Mouse (Mus musculus) Patski (cell line): ENCODE measurements around the gene Gal3st2c. TPM values are rescaled to one million over a fixed set of nuclear protein-coding genes. Genes with fewer than 3 reads are reported as not detected.
"Not testable (repeated sequence)": the region's sequence is repeated elsewhere in the genome, so short reads cannot be mapped to it uniquely, and the experiment has no call there.

Source experiments
- ATAC-seq: fragments of 100-300 bp; one replicate; pipeline ENCODE4 v1.8.0; 2021
- CTCF ChIA-PET: fragments of 350-600 bp; sonication (Branson Sonifier 250); formaldehyde crosslinking; loops from one replicate; lab custom pipeline; 2022; ENCODE audit warnings: inconsistent platforms; lab: Charles Lee
- POLR2A ChIA-PET: fragments of 350-600 bp; sonication (Branson Sonifier 250); formaldehyde crosslinking; loops from one replicate; lab custom pipeline; 2022; ENCODE audit warnings: antibody characterized with exemption, inconsistent platforms; lab: Charles Lee
- DNase-seq: peaks from one replicate; pipeline ENCODE4 v3.0.0-alpha.2; 2011; ENCODE audit warnings: low read depth, low spot score
- H3K27me3 ChIP-seq: fragments of 371-371 bp; one replicate; pipeline ENCODE4 v1.5.1; 2021
- CTCF ChIP-seq: fragments of 100-300 bp; IDR thresholded peaks from one replicate; pipeline ENCODE4 v1.5.1; 2021
- in situ Hi-C: fragments of 300-500 bp; cut with MboI; formaldehyde crosslinking; loops from 3 replicates; pipeline ENCODE4 v1.11.1; 2018; ENCODE audit warnings: low pct_unique_long_range_greater_than_20kb, mixed read lengths
- polyA plus RNA-seq: library from polyadenylated mRNA; unstranded; gene quantifications from one replicate; pipeline ENCODE4 v1.2.3, GENCODE M21; 2021

The Gal3st2c gene
- 0.06 TPM for polyA plus RNA-seq

DNA sequence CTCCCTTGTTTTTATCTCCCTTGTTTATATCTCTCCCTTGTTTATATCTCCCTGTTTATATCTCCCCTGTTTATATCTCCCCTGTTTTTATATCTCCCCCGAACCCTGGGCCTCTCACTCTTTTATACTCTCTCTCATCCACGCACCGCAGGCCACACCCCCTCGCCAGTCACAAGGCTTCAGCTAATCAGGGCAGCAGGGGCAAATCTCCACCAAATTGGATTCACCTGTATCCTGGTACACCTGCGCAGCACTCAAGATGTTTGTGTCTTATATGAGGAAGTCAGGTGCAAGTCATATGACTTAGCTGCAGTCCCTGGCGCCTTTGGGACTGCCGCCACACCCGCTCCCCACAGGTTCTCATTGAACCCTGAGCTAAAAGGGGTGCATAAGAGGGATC, at the start of gene Gal3st2c:
Gene Gal3st2c, plus strand, starts transcription at position 301 of the 400 bp plus-strand sequence.
- H3K27me3 ChIP-seq, ATAC-seq, DNase-seq, POLR2A ChIA-PET, CTCF ChIA-PET, in situ Hi-C loops: not testable (repeated sequence)

DNA sequence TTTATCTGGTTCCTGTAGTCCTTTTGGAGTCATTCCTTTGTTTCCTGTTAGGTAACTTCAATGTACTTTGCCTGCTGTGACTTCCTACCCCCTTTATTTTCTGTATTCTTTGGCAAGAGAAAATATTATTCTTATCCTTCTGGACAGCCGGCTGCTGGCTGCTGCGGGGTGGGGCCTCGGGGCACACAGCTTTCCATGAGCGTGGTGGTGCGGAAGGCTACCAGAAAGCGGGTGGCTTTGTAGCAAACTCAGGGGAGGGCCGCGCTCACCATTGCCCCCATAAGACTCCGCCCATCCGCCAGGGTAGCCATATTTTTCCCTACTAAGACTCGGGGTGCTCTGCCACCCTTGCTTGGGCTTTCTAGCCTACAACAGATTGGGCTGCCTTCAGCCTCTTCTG, 41.2 kb upstream of the Gal3st2c start:
- POLR2A ChIA-PET, H3K27me3 ChIP-seq, ATAC-seq, CTCF ChIA-PET, DNase-seq, in situ Hi-C loops: not testable (repeated sequence)

DNA sequence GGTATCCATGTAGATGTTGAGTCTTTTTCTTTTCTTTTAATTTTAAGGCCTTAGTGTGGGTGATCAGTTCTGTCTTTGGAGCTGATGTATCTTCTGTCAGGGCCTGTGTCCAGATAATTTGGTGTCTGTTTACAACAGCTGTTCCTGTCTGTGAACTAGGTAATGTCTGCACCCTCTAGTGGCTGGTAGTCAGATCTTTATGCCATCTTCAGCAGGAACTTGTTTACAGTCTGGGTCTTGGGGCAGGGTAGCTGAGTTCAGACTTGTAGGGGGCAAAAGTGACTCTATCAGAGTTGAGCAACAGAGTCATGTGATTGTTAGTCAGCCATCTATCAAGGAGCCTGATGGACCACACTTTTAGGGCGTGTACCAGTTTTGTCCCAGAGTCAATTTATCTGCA, 23.8 kb upstream of the Gal3st2c start:
- DNase-seq, in situ Hi-C loops, H3K27me3 ChIP-seq, CTCF ChIA-PET, ATAC-seq, POLR2A ChIA-PET: not testable (repeated sequence)

DNA sequence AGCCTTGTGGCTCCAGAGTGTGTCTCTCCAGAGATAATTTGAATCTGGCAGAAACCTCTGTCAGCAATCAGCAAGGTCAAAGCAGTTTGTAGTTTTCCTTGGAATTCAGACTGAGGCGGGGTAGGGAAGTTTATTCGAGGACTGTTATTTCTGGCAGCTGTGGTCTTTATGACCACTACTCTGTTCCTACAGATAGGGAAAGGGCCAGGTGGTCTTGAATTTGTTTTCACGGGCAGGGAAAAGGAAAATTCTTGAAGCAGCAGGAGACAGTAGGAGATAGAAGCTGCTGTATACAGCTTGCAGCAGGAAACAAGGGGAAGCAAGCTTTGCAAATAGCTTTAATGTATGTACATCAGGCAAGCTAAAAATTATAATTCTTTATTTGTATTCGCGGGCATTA, 19.9 kb upstream of the Gal3st2c start:
- in situ Hi-C loops, CTCF ChIA-PET, H3K27me3 ChIP-seq, POLR2A ChIA-PET, DNase-seq, ATAC-seq: not testable (repeated sequence)

DNA sequence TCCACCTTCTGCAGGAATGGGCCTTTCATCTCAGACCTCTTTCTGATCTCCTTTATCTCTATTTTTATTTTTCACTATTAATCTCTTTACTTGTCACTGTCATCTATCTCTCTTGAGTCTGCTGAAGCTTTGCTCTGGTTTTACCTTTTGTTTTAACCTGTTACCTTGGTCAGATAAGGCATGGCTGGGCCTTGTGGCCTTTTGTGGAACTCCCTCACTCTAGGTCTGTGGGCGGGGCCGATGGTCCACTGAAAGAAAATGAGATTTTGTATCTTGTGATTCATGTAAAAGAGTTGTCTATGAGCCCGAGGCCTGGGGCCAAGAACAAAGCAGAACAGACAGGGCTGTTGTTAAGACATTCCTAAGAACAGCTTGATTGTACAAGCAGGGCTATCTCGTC, 19.5 kb upstream of the Gal3st2c start:
- H3K27me3 ChIP-seq, POLR2A ChIA-PET, ATAC-seq, in situ Hi-C loops, DNase-seq, CTCF ChIA-PET: not testable (repeated sequence)

DNA sequence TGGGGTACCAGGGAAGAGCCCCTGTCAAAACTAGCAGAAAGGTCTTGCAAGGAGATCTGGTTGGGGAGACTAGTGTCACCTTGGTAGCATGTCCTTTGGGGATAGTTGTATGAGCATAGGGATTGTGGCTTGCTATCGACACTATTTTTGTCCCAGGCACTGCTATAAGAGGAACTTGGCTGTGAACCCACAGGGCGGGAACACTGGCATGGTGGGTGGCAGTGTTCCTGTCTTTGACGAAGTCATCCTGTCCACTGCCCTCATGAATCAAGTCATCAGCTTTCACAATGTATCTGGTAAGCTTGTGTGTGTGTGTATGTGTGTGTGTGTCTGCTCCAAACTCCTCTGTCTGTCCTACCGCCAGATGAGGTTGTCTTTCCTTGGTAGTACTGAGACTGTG, 14.5 kb upstream of the Gal3st2c start:
- H3K27me3 ChIP-seq, CTCF ChIA-PET, POLR2A ChIA-PET, DNase-seq, ATAC-seq, in situ Hi-C loops: not testable (repeated sequence)

DNA sequence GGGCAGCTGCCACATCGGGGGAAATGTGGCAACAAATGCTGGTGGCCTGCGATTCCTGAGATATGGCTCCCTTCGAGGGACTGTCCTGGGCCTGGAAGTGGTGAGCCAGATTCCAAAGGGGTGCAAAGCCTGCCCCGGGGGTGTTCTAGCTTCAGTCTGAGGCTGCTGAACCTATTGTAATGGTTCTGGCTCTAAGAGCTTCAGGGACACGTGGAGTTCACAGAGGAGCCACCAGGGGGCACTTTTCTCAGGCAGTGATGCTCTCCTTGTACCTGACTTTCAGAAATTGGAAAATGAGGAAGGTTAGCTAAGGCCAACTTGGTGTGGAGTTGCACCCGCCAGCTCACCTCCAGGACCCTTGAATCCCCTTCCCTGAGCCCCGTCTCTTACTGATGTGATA, 12.0 kb upstream of the Gal3st2c start:
- DNase-seq, POLR2A ChIA-PET, in situ Hi-C loops, CTCF ChIA-PET, H3K27me3 ChIP-seq: not testable (repeated sequence)
- peak; percentile 58 for ATAC-seq

DNA sequence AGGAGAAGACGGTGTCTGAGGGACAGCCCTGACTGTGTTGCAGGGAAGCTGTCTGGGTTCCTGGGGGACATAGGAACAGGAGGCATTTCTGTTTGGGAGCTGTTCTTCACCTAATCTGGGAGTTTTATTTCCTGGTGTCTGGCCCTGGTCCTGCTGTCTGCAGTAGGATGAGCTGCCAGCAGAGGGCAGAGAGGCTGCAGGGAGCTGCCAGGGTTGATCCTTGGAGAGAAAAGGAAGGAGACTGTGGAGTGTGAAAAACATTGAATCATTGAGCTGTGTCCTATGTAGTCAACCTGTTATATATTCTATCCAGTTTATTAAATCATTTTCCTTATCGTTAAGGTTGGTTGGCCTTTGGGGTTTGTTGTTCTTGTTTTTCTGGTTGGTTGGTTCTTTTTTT, 9.4 kb upstream of the Gal3st2c start:
- DNase-seq, H3K27me3 ChIP-seq, POLR2A ChIA-PET, CTCF ChIA-PET, in situ Hi-C loops: not testable (repeated sequence)
- peak; percentile 93 for ATAC-seq

DNA sequence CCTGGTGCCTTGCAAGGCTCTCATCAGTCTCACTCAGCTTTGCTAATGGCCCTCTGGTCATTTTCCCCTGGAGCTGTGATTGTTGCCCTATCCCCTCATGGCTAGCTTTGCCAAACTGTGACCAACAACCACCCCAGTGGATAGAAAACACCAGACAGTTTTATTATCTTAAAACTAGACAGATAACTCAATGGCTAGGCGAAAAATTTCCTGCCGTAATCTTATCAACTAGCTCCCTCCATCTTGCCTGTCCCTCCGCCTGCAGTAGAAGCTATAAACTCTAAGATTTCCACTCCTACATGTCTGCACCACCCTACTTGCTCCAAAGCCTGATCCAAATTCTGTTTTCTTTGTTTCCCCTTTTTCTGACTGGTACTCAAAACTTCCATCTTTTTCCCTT, 4.1 kb upstream of the Gal3st2c start:
- ATAC-seq = no peak
- in situ Hi-C loops = loop anchor here (5.0 kb wide), 1 partner anchor 91 kb away; no protein-coding TSS in a partner anchor
- no peak for TF ChIP-seq CTCF
- ChIA-PET CTCF (no interaction called here), POLR2A (no interaction called here)
- no peak for DNase-seq
- H3K27me3 ChIP-seq = no peaks in the 10 kb centered on the region

DNA sequence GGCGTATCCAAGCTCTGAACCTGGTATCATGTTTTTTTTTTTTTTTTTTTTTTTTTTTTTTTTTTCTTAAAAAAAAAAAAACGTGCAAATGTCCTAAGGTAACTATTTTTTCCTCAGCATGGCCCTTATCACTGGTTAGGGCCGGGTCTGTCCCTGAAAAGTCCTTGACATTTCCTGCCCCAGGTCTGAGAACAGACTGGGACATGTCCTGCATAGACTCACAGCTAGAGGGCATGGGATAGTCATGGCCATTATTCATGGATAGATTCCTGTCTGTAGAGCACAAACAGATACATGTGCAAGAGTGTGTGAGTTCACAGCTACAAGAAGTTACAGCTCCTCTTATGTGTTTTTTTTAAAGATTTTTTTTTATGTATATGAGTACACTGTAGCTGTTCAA, 1.5 kb upstream of the Gal3st2c start:
- DNase-seq (no peak), ATAC-seq (no peak)
- no peaks in the 10 kb centered on the region for H3K27me3 ChIP-seq
- ChIA-PET CTCF (interaction anchor here (1.0 kb wide), 1 partner anchor 90 kb away, joined by 4 read pairs; no protein-coding TSS in a partner anchor), POLR2A (no interaction called here)
- no peak for TF ChIP-seq CTCF
- in situ Hi-C loops = loop anchor here (5.0 kb wide), 1 partner anchor 89 kb away; no protein-coding TSS in a partner anchor

DNA sequence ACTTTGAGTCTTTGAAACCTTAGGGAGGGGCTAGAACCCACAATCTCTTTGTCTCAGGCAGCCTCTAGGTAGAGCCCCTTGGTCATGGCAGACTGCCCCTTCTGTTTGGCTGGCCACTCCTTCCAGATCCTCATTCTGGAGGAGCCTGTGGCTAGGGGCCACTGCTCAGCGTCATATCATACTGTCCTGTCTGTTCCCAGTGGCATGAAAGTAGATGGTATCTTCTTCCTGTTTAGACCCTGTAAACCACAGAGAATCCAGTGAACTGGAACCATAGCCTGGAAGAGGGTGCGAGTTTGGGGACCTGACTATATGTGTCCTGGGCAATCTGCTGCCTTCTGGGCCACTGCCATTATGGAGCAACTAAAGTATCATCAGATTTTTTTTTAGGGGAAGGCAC, 759 bp downstream of the Gal3st2c start:
- H3K27me3 ChIP-seq, in situ Hi-C loops, POLR2A ChIA-PET, DNase-seq, ATAC-seq, CTCF ChIA-PET: not testable (repeated sequence)

DNA sequence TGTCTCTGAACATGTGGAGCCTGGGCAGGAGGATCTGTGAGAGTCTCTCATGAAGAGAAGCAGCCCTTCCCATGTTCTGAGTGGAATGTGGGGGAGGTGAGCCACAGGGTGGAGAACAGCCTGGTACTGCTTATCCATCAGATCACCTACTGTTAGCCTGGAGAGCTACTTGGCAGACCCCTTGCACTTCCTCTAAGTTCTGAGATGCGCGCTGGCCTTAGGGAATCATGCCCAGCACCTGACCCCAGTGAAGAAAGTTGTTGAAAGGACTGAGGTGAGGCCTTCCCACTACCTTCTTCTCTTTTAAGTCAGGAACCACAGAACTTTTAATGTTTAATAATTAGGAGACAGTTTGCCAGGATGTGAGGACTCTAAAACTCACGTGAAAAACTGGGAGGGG, 1.2 kb downstream of the Gal3st2c start:
- DNase-seq, CTCF ChIA-PET, in situ Hi-C loops, H3K27me3 ChIP-seq, POLR2A ChIA-PET, ATAC-seq: not testable (repeated sequence)
